Mouse (Mus musculus) WW6 (cell line): ENCODE measurements around the gene Slc22a30.
"Not testable (repeated sequence)": the region's sequence is repeated elsewhere in the genome, so short reads cannot be mapped to it uniquely, and the experiment has no call there.

Experiments
- DNase-seq: peaks from one replicate; pipeline ENCODE4 v3.0.0-alpha.2; 2013; ENCODE audit warnings: low read depth, low spot score

Gene Slc22a30

DNA sequence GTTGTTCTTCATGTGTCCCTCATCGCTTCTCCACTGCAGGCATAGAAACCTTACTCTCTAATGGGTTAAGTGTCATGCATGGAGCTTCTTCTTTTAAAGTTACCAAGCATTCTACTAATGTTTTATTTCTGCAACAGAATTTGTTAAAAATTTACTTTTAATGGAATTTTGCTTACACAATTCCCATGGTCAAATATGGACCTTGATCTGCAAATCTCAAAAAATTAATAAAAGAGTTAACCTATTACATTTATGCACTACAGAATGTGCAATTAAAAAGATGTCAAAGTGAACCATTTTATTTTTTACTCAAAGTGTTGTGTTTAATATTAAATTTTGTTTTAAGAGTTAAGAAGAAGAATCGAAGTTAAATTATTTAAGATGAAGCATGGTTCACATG lies at the start of gene Slc22a30:
Gene Slc22a30, minus strand, starts transcription at position 101 of the 400 bp plus-strand sequence.
- not testable (repeated sequence) for DNase-seq

GRCm38 (mm10) chr19:8448321-8448720 lies 43.4 kb upstream of the Slc22a30 start:
- DNase-seq, result no peak

- no peak for DNase-seq
These were observed 42.6 kb upstream of the Slc22a30 start for GRCm38 (mm10) chr19:8447516-8447915.

- no peak for DNase-seq
These were observed 26.2 kb upstream of the Slc22a30 start for GRCm38 (mm10) chr19:8431051-8431662.

GRCm38 (mm10) chr19:8407290-8408021 lies 2.5 kb upstream of the Slc22a30 start:
- not testable (repeated sequence) for DNase-seq
